Mouse (Mus musculus) MN1 (cell line): ENCODE results near the gene Gtpbp8.

ENCODE experiments used
- DNase-seq: peaks from one replicate; pipeline ENCODE4 v3.0.0-alpha.2; 2016; ENCODE audit warnings: low spot score

Gene Gtpbp8

DNA sequence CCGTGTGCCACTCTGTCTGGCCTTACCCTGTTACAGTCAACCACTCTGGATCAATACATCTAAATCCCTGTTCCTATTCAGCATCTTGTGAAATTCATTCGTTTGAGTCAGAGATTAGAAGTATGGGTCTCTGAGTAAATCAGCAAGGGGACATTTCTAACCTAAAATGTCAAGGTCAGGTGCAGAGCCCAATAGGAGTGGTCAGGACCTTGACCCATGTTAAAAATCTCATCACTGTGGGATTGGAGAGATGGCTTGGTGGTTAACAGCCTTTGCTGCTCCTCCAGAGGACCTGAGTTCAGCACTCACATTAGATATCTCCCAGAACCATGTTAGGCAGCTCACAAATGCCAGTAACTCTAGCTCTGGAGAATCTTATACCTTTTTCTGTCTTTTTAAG is 55.7 kb downstream of the Gtpbp8 start:
- no peak for DNase-seq

DNA sequence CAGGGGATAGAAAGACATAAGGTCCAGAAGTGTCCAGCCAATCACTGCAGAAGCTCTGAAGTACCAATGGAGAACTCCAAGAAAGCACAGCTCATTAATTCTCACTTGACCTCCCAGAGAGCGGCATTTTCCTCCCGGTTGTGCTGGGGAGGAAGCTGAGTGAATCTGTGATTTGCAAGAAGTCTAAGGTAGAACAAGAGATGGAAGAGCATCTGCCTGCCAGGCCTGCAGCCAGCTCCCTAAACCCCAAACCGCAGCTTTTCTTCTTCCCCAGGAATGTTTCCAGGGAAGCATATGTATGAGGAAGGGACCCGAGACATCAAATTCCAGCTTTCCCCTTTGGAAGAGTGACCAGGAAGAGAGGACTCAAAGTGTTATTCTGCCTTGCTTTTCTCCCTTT is 57.7 kb downstream of the Gtpbp8 start:
- DNase-seq, result no peak

DNA sequence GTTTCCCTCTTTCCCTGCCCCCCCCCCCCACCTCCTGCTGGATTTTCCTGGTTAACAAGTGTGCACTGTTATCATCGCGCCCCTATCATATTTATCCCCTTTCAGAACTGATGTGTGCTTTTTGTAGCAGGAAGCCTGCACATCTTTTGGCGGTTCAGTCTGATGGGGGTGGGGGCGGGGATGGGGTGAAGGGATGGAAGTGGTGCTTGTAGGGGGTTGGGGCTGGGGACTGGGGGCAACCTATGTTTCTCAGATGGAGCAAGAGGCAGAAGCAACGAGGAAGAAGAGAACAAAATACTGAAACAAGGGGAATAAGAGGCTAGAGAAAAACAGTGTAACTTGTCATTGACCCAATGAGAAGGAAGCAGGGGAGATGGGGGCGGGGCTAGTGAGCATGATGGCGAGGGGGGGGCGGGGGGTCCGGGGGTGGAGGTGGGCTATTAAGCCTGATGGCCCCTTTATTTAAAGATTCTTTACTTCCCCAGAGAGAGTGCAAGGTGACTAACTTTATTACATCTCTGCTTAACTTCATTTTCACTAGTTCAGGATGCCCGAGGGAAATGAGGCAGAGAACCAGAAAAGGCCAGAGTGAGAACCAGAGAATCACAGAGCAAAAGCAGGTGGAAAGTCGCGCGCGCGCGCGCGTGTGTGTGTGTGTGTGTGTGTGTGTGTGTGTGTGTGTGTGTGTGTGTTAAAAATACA is 58.3 kb downstream of the Gtpbp8 start:
- no peak for DNase-seq

DNA sequence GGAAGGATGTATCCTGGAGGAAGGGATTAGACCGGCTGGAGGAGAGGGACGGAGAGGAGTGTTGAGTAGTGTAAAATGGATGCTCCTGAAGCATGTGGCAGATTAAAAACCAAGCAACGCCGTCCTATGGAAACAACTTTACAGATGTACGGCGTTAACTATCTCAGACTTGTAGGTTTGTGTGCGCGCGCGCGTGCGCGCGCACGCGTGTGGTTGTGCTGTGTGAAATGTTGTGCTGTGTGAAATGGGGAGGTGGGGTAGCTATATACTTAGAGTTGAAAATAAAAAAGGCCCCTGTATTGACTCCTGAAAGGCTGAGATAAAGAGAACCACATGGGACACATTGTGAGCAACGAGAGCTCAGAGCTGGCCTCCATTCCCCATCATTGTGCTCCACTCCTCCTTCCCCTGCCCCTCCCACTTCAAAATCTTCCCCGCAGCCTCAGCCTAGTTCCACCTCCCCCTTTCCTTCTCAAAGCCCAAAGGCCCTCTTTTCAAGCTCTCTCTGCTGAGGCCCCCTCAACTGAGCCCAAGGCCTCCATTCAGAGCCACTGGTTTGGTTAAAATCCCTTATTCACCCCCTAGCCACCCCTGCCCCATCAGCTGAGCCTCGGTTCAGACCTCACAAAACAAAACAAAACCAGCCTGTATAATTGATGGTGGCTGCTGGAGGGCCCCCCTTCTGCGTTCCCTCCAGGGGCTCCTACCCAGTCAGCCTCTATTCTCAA is 59.0 kb downstream of the Gtpbp8 start:
- DNase-seq, result no peak
